Mouse (Mus musculus) ovary, postnatal 10 days (tissue): Measurements from ENCODE around the gene Rbm7.
"Not testable (repeated sequence)": the region's sequence is repeated elsewhere in the genome, so short reads cannot be mapped to it uniquely, and the experiment has no call there.

Experiments
- DNase-seq: peaks from one replicate; pipeline ENCODE4 v3.0.0; 2022; ENCODE audit warnings: low spot score

The Rbm7 gene

DNA sequence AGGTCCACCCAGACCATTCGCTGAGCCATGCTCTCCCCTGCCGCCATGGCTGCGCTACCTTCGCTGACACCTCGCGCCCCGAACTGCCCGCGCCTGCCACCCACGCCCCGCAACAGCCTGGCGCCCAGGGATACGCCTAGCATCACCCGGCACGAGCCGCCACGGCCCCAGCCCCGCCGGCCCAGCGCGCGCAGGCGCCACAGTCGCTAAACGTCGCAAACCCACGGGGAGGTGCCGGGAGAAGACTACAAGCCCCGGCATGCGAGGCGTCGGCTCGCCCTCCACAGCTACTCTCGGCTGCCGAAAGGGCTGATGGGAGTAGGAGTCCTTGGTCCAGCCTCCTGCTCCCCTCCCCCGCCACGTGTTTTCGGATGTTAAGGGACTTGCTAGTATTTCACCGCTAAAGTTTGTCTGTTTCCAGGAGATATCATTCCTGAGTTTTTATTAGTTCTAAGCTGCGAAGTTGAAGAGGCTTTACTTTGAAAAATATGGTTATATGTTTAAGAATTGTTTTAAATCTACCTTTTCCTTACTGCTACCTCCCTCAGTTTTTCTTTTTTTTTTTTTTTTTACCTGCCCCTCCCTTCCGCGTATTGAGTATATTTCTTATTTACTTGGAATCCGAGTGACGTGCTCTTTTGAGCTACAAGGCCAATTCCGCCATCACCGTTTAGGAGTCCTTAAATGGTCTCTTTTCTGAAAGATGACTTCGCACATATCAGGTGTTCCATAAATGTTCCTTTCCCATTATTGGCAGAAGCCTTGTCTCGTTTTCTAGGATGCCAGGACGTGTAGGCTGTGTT, 14.5 kb downstream of the Rbm7 start, which contains the start of gene Rexo2:
Gene Rexo2, minus strand, starts transcription at position 213 of the 803 bp plus-strand sequence.
- peak; percentile 77 for DNase-seq

DNA sequence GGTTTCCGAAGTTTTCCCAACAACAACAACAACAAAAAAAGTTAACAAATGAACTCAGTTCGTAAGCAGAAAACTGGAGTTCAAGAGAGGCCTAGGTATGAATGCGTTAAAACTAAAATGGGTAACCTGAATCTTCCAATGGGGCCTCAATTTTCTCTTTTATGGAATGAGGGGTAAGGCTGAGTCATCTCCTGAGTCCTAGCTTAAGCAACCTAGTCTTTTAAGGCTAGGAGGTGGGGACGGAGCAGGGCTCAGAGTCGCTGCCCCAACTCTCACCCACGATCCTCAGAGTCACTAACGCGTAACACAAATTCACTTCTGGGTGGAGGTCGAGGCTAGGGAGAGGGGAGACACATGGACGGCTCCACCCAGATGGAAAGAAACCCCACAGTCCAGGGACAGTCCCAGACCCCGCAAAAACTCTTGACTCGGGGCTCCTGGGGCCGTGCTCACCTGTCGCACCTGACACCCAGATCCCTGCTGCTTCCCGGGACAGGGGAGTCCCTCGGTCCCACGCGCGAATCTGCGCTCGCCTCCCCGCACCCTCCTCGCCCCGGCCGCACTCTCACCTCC, 15.2 kb downstream of the Rbm7 start:
- no peak for DNase-seq

DNA sequence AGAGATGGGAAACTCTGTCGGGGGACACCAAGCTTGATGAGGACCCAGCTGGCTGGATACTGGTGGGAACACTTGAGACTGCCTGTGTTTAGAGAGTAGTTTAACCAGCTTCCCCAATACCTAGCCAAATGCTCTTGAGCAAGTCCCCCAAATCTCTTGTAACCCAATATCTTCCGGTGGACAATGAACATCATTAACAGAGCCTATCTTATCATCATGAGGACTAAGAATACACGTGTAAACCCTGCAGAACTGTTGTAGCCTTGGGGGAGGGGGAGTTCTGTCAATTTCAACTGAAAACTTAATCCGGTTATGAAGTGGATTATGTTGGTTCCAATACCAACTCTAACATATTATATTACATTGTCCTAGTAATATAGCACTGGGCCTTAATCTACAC, 16.3 kb downstream of the Rbm7 start:
- no peak for DNase-seq

DNA sequence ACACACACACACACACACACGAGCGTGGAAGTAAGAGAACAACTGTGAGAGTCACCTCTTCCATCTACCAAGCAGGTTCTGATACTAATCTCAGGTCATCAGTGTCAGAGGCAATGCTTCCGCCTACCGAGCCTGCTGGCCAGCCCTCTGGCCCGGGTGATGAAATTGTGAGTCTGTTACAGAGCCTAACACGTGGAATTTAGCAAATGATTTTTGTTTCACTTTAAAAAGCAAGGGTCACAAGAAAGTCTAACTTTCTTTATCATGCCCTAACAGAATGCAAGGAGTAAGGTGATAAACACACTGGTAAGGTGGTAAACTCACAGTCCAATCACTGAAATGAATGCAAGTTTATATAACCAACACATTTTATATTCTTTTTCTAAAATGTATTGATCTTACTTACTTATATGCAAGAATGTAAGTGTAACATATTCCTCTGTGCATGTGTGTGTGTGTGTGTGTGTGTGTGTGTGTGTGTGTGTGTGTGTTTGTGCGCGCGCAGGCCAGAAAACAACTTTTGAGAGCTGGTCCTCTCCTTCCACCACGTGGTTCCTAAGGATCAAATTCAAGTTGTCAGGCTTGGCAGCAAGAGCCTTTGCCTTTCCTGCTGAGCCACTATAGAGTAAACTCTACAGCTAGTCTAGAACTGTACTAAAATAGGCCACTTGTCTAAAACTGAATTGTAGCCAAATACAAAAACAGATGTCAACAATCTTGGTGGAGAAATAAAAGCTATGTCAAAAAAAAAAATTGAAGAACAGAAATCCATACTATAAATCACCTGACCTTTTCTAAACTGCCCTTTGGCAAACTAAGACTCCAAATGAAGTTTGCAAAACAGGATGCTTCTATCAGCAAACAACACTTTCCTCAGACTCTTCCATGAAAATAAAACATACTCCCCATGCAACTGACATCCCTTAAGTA, 18.6 kb downstream of the Rbm7 start:
- no peak for DNase-seq

DNA sequence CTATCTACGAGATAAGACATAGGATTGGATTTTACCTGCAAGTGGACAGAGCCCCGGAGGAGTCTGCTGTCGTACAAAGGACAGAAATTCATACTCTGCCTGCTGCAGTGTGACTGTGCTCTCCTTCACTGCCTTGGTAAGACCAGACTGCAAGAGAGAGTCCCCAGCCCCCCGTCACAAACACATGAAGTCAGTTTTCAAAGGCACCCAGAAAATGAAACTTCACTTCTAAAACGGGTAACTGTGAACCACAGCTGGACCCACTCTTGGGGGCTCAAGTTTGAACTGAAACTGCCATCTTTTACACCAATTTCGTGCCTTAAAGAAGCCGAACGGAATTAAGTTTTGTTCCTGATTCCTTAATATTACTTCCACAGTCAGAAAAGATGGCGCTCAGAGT, 20.7 kb downstream of the Rbm7 start:
- no peak for DNase-seq

DNA sequence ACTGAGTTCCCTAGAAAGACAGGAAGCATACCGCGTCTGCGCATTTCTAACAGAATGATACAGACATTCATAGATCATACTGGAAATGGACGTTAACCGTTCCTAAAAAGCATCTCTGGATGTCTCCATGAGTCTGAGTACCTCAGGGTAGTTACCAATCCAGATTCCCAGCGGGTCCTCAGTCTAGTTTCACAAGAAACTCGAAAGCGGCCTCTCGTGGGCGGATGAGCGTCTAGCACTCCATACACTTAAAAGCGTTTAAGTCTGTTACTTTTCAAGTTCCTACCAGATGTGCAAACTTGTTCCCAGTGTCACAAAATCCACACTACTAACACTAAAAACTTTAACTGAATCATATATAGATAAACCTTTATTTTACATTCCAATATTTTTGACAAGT, 22.0 kb downstream of the Rbm7 start:
- DNase-seq, result no peak

DNA sequence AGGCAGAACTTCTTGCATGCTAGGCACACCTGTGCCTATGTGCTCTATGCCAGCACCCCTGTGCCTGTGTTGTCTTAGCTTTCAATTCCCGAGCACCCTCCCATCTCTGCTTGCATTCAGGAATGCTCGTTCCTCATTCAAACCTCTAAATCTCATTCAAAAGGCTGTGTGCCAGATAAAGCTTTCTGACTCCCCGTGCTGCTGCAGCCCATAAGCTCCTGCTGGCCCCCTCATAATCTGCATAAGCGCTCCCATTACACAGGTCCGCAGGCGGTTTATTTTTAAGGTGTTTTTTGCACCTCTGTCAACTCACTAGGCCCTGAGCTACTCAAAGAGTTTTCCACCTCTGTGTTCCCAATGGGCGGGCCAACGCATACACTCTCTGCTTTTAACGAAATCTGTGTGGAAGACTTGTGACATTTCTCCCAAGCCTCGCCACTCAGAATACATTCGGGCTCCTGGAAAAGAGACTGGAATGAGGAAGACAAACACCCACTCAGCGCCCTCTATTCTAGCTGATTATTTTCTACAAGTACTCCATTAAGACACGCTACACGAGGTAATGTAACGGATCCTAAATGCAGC, 22.6 kb downstream of the Rbm7 start:
- DNase-seq, result no peak

DNA sequence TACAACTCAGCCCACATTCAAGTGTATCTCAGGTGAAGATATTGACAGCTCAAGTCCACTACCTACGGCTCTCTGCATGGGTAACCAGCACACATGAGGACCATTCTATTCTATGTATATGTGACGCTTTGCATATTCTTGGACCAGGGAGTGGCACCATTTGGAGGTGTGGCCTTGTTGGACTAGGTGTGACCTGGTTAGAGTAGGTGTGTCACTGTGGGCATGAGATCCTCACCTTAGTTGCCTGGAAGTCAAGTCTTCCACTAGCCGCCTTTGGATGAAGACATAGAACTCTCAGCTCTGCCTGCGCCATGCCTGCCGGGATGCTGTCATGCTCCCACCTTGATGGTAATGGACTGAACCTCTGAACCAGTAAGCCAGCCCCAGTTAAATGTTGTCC, 27.6 kb downstream of the Rbm7 start:
- DNase-seq, result not testable (repeated sequence)

DNA sequence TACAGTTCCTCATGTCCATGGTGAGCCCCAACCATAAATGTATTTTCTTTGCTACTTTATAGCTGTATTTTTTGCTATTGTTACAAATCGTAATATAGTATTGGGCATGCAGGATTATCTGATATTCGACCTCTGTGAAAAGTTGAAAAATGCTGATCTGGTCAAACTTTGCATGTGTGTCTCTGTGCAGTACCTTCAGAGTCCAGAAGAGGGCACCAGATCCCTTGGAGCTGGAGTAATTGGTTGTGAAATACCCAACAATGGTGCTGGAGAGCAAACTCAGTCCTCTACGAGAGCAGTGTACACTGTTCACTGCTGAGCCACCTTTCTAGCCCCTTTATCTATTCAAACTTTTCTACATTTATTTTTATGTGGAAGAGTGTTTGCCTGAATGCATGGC, 28.3 kb downstream of the Rbm7 start:
- peak; percentile 27 for DNase-seq

DNA sequence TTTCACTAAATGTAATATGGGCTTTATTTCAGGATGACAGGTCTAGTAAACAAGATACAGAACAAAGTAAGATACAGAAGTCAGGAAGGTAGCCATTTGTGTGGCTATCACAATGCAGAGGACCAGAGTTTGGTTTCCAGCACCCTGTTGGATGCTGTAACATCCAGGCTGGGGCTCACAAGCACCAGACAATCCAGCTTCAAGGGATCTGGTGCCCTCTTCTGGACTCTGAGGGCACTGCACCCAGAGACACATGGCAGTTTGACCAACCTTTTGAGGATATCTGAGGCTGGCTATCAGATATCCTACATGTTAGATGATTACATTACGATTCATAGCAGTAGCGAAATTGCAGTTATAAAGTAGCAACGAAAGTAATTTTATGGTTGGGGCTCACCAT, 29.4 kb downstream of the Rbm7 start:
- no peak for DNase-seq

DNA sequence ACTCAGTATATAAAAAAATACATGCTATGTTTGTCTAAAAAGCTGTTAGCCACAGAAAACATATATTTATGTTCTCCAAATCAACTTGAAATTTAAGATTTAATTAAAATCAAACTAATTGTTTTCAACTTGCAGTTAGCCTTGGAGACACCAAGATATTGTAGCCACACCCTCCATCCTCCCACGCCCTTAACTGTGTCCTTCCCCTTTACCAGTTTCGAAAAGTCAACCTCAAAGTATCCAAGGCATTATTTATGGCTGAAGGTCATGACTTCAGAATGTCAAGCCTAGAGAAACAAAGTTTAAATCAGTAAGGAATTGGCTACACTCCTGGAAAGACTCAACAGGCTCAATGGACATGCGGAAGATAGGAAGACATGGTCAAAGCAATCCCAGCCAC, 33.6 kb downstream of the Rbm7 start:
- DNase-seq, result no peak

DNA sequence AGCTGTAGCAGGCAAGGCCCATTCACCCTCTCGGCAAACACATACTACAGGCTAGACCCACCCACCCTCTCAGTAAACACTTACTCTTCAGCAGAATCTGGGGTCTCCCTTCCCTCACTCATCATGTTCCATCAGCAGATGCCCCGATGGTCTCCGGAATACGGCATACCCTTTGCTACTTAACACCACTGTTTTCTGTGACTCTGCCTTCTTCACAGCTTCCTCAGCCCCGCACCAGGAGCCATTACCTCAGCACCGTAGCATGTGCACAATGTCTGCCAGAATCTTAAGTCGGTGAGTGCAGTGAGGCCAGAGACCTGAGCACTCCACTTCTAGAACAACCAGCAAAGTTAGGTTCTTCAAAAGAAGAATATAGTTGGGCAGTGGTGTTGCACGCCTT, 34.4 kb downstream of the Rbm7 start:
- no peak for DNase-seq

DNA sequence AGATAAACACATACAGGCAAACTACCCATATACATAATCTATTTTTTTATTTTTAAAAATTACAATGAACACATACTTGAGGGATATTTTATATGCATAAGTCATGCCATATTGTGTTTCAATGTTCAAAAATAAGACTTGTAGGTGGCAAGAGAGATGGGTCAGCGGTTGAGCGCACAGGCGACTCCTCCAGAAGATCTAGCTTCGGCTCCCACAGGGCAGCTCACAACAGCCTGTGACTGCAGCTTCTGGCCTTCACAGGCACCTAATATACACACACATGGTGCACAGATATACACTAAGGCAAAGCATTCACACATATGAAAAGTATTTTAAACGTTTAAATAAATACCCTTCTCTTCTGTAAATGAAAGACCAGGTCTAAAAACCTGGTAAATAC, 35.7 kb downstream of the Rbm7 start:
- no peak for DNase-seq

DNA sequence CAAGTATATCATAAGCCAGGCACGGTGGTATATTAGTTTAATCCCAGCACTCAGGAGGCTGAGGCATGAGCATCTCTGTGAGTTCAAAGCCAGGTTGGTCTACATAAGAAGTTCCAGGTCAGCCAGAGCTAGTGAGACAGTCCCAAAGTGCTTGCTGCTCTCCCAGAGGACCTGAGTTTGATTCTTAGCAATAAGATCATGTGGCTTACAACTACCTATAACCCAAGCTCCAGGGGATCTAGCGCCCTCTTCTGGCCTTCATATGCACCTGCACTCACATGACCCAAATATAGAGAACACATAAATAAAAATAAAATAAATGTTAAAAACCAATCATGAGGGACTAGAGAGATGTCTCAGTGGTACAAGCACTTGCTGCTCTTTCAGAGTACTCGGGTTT, 36.2 kb downstream of the Rbm7 start:
- no peak for DNase-seq

DNA sequence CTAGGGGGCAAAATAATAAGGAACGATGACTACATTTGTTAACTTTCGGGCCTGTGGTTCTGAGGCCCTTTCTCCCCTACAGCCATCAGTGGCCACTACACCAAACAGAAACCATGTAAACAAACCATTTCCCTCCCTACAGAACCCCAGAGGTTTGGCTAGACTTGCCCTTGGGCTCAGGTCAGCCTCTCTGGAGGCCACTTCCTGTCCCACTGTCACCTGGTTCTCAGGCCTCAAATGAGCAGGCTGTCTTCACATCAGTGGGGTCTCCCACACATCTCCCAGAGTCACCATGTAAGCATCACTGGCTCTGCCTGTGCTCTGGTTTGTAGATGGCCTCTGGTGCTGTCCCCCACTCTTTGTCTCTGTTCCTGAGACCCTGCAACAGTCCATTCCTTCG, 39.1 kb downstream of the Rbm7 start:
- DNase-seq, result no peak

DNA sequence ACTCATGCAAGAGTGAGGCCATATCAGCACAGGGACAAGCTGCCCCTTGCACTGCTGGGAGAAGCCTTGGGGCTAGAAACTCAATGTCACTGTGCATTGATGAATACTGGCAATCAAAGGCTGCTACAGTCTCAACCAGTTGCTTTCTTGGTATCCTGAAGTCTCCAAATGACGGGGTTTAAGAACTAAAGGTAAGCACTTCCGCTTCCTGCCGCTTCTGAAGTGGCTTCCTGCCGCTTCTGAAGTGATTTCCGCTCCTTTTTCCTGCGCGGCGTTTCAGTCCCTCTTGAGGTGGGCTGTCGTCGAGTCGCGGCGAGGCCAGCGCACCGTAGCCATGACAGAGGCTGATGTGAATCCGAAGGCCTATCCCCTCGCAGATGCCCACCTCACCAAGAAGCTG, 45.0 kb downstream of the Rbm7 start:
- DNase-seq, result no peak

DNA sequence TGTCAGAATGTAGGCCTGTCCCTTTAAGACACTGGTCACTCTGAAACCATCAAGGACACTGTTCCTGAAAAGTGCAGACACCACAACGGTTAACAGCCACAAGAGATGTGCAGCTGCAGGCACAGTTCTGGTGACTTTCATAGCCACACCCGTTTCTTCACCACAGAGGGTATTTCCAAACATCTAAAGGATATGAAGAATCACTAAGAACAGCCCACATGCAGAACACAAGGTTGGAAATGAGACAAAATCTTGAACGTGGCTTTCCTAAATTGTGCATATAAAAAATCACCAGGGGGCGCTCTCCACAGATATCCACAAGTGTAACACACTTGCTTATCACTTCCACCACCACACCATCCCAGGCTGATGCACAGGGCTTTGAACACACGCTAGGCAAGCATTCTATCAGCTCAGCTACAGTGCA, 47.3 kb downstream of the Rbm7 start:
- DNase-seq, result no peak

DNA sequence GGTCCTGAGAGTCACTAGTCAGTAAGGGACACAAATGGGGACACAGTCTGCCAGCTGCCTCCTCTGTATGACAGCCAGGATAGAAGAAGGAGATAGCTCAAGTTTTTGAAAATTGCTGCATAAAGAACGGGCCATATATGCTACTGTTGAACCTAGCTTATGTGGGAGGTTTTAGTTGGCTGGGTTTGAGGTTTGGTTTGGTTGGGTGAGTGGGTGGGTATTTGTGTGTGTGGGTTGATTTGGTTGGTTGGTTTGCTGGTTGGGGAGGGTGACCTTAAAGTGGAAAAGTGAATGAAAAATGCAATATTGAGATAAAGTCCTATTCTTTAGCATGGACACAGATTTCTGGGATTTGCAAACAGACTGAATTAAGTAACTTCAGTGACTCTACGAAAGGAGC, 50.3 kb downstream of the Rbm7 start:
- no peak for DNase-seq

DNA sequence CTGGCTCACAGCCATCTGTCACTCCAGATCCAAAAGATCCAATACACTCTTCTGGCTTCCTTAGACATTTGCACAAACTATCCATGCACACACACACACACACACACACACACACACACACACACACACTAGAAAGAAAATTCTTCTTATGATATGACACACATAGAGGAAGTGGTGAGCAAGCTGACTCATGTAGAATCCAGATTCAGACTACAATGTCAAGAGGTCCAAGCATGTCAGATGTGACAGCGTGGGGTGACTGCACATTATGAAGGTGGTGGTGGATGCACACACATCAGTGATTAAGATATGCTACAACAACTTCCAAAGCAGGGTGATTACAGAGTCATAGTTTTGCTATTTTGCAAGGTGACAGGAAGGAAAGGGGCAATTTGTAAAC, 51.2 kb downstream of the Rbm7 start:
- no peak for DNase-seq
